Mouse (Mus musculus) forebrain, embryonic 11.5 days (tissue): ENCODE data around the gene Egf. TPM values are rescaled to one million over a fixed set of nuclear protein-coding genes. Genes with fewer than 3 reads are reported as not detected.

Experiments used
- ATAC-seq: fragments of 200-750 bp; cut with Nextera tagmentation; replicated peaks from 2 replicates; pipeline ENCODE4 v1.8.0; 2017; ENCODE audit warnings: moderate TSS enrichment; ENCODE audit not compliant: low FRiP score
- DNase-seq: peaks from one replicate; pipeline ENCODE4 v3.0.0-alpha.2; 2017; ENCODE audit warnings: low spot score
- H3K27ac ChIP-seq: fragments of 300-500 bp; sonication (generic); 2 replicates; pipeline ENCODE4 v1.5.1; 2014; ENCODE audit warnings: low read depth, low read length
- H3K27me3 ChIP-seq: fragments of 300-500 bp; sonication (generic); 2 replicates; pipeline ENCODE4 v1.6.1; 2014; ENCODE audit warnings: mild to moderate bottlenecking, low read length, mixed read lengths; ENCODE audit not compliant: control insufficient read depth, insufficient read depth
- H3K36me3 ChIP-seq: fragments of 300-500 bp; sonication (generic); 2 replicates; pipeline ENCODE4 v1.6.1; 2014; ENCODE audit warnings: mild to moderate bottlenecking, low read length, moderate library complexity, mixed read lengths; ENCODE audit not compliant: control insufficient read depth, insufficient read depth
- H3K4me1 ChIP-seq: fragments of 300-500 bp; sonication (generic); replicated peaks from 2 replicates; pipeline ENCODE4 v1.6.1; 2014; ENCODE audit warnings: low read length, mixed read lengths; ENCODE audit not compliant: control insufficient read depth, insufficient read depth
- H3K4me2 ChIP-seq: fragments of 300-500 bp; sonication (generic); 2 replicates; pipeline ENCODE4 v1.6.1; 2014; ENCODE audit warnings: low read depth, mild to moderate bottlenecking, low read length, moderate library complexity, mixed read lengths; ENCODE audit not compliant: severe bottlenecking
- H3K4me3 ChIP-seq: fragments of 300-500 bp; sonication (generic); 2 replicates; pipeline ENCODE4 v1.5.1; 2014; ENCODE audit warnings: low read depth, low read length
- H3K9ac ChIP-seq: fragments of 300-500 bp; sonication (generic); 2 replicates; pipeline ENCODE4 v1.6.1; 2014; ENCODE audit warnings: low read length
- H3K9me3 ChIP-seq: fragments of 300-500 bp; sonication (generic); 2 replicates; pipeline ENCODE4 v1.6.1; 2016; ENCODE audit warnings: low read length, mixed read lengths; ENCODE audit not compliant: control insufficient read depth
- WGBS: fragments of 180-500 bp; shearing (Covaris S2); extraction: QIAGEN DNeasy Blood & Tissue Kit; methylation state at CpG from one replicate; pipeline ENCODE4 v1.1.7; 2014; 5-methylcytosine and 5-hydroxymethylcytosine counted together
- polyA plus RNA-seq: library from polyadenylated mRNA; unstranded; fragments of >200 nt; fragmentation: Nextera tagmentation; extraction: Ambion mirVana; gene quantifications from 2 replicates; pipeline ENCODE4 v1.2.1, GENCODE M21; 2014

Gene Egf
- polyA plus RNA-seq, 1 experiment from 2014 or later = 1.9 TPM

DNA sequence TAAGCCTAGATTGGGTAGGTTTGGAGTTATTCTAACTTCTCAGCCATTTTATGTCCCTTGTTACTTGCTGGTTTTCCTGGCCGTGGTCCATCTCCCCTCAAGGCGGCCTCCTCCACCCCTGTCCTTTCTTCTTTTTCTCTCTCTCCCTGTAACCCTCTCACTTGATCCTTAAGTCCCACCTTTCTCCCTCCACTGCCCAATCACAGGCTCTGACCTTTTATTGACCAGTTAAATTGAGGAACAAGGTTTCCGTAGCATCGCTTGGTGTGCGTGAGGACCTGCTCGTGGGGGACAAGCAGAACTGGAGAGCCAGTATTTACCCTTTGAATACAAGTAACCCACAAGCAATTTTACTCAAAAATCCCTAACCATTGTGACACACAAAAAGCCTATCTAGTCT is 56.8 kb downstream of the Egf start:
- Histone ChIP-seq H3K27me3 (no peaks in the 10 kb centered on the region), H3K27ac (no peak overlapping the region), H3K9ac (no peak overlapping the region), H3K4me1 (no peaks in the 10 kb centered on the region), H3K4me2 (no peak overlapping the region), H3K9me3 (no peaks in the 10 kb centered on the region), H3K4me3 (no peak overlapping the region), H3K36me3 (no peaks in the 10 kb centered on the region)
- DNase-seq (no peak), ATAC-seq (no peak)
- WGBS = 86% methylated on average over 6 of the region's 6 CpGs

- Histone ChIP-seq H3K27ac (no peak overlapping the region), H3K36me3 (no peaks in the 10 kb centered on the region), H3K9ac (no peak overlapping the region), H3K9me3 (no peaks in the 10 kb centered on the region), H3K4me1 (no peaks in the 10 kb centered on the region), H3K4me2 (no peak overlapping the region), H3K27me3 (no peaks in the 10 kb centered on the region), H3K4me3 (no peak overlapping the region)
- WGBS = 90% methylated on average over 10 of the region's 10 CpGs
- ATAC-seq = no peak
- DNase-seq = no peak
Observed at GRCm38 (mm10) chr3:129697691-129698090, 57.4 kb downstream of the Egf start.

GRCm38 (mm10) chr3:129695943-129696342 is 59.2 kb downstream of the Egf start:
- no peaks in the 10 kb centered on the region for H3K36me3 ChIP-seq
- H3K27ac ChIP-seq = no peak overlapping the region
- DNase-seq (no peak), ATAC-seq (no peak)
- H3K9ac ChIP-seq = no peak overlapping the region
- no peak overlapping the region for H3K4me2 ChIP-seq
- 89% methylated on average over 8 of the region's 8 CpGs for WGBS
- H3K27me3 ChIP-seq = no peaks in the 10 kb centered on the region
- H3K9me3 ChIP-seq = no peaks in the 10 kb centered on the region
- no peak overlapping the region for H3K4me3 ChIP-seq
- H3K4me1 ChIP-seq = no peaks in the 10 kb centered on the region

- Histone ChIP-seq H3K9ac (no peak overlapping the region), H3K36me3 (no peaks in the 10 kb centered on the region), H3K9me3 (no peaks in the 10 kb centered on the region), H3K4me3 (no peak overlapping the region), H3K4me2 (no peak overlapping the region), H3K27ac (no peak overlapping the region), H3K4me1 (no peaks in the 10 kb centered on the region), H3K27me3 (no peaks in the 10 kb centered on the region)
- ATAC-seq (no peak), DNase-seq (no peak)
- WGBS = 86% methylated on average over 4 of the region's 4 CpGs
Observed at GRCm38 (mm10) chr3:129693581-129693980, 61.5 kb downstream of the Egf start.

DNA sequence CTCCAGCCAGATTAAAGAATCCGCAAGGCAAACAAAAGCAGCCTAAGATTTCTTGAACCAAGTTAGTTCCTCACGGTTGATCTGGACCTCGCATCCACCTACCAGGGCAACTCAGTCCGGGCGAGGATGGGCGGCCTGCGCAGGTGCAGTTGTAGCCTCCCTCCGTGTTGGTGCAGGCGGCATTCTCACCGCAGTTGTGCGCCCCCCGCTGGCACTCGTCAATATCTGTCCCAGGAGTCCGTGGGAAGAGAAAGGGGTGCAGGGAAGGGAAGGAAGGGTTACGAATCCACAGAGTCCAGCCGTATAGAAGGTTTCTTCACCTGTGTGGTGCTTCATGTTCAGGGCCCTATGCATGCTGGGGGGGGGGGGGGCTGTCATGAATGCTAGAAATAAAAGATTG is 62.3 kb downstream of the Egf start:
- Histone ChIP-seq H3K9me3 (no peaks in the 10 kb centered on the region), H3K36me3 (no peaks in the 10 kb centered on the region), H3K4me1 (no peaks in the 10 kb centered on the region), H3K27ac (no peak overlapping the region), H3K27me3 (no peaks in the 10 kb centered on the region), H3K4me3 (no peak overlapping the region), H3K9ac (no peak overlapping the region), H3K4me2 (no peak overlapping the region)
- no peak for ATAC-seq
- no peak for DNase-seq
- WGBS = 52% methylated on average over 16 of the region's 16 CpGs

- Histone ChIP-seq H3K27ac (no peak overlapping the region), H3K9me3 (no peaks in the 10 kb centered on the region), H3K9ac (no peak overlapping the region), H3K36me3 (no peaks in the 10 kb centered on the region), H3K4me2 (no peak overlapping the region), H3K4me3 (no peak overlapping the region), H3K4me1 (no peaks in the 10 kb centered on the region), H3K27me3 (no peaks in the 10 kb centered on the region)
- ATAC-seq = no peak
- no peak for DNase-seq
- 71% methylated on average over 5 of the region's 5 CpGs for WGBS
Observed at GRCm38 (mm10) chr3:129687429-129687828, 67.7 kb downstream of the Egf start.

DNA sequence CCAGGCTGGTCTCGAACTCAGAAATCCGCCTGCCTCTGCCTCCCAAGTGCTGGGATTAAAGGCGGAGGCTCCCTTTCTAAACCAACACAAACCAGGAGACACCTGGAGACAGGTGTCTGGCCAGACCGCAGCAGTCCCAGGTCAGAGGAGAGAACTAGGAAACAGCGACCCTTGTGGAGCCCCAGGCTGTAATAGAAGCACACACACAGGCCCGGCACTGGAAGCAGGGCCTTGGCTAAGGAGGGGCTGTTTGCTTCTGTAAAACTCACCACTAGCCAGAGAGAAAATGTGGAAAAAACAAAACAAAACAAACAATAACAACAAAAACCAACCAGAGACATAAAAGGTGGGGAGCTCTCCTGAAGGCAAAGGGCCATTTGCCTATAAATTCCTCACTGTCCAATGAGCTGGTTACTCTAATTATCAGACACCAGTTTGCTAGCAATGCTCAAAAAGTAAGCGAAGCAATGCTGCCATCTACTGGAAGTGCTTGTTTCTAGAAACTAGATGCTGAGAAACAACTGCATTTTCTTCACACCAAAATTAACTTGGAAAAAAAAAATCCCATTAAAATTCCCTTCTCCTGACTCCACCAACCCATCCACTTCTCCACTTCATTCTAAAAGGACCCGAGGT is 68.3 kb downstream of the Egf start:
- Histone ChIP-seq H3K4me2 (no peak overlapping the region), H3K9me3 (no peaks in the 10 kb centered on the region), H3K4me3 (no peak overlapping the region), H3K9ac (no peak overlapping the region), H3K36me3 (no peaks in the 10 kb centered on the region), H3K4me1 (no peaks in the 10 kb centered on the region), H3K27ac (no peak overlapping the region), H3K27me3 (no peaks in the 10 kb centered on the region)
- ATAC-seq (peak; percentile 71), DNase-seq (no peak)
- WGBS = 60% methylated on average over 8 of the region's 8 CpGs

GRCm38 (mm10) chr3:129686196-129686595 is 68.9 kb downstream of the Egf start:
- DNase-seq (no peak), ATAC-seq (0 out of 2 replicates have a peak, but pooled peaks have one; percentile 8)
- no peak overlapping the region for H3K9ac ChIP-seq
- no peaks in the 10 kb centered on the region for H3K4me1 ChIP-seq
- H3K36me3 ChIP-seq = no peaks in the 10 kb centered on the region
- WGBS = 92% methylated on average over 12 of the region's 12 CpGs
- no peak overlapping the region for H3K4me2 ChIP-seq
- H3K4me3 ChIP-seq = no peak overlapping the region
- H3K27me3 ChIP-seq = no peaks in the 10 kb centered on the region
- H3K27ac ChIP-seq = no peak overlapping the region
- no peaks in the 10 kb centered on the region for H3K9me3 ChIP-seq

- no peak overlapping the region for H3K4me3 ChIP-seq
- ATAC-seq = no peak
- no peaks in the 10 kb centered on the region for H3K36me3 ChIP-seq
- H3K9ac ChIP-seq = no peak overlapping the region
- no peak for DNase-seq
- H3K4me2 ChIP-seq = no peak overlapping the region
- H3K27ac ChIP-seq = no peak overlapping the region
- no peaks in the 10 kb centered on the region for H3K4me1 ChIP-seq
- H3K9me3 ChIP-seq = no peaks in the 10 kb centered on the region
- 93% methylated on average over 10 of the region's 10 CpGs for WGBS
- no peaks in the 10 kb centered on the region for H3K27me3 ChIP-seq
Observed at GRCm38 (mm10) chr3:129683060-129683679, 71.9 kb downstream of the Egf start.
